Mouse (Mus musculus) left cerebral cortex, postnatal 14 days (tissue): Measurements from ENCODE around the gene Abcf3. TPM values are rescaled to one million over a fixed set of nuclear protein-coding genes. Genes with fewer than 3 reads are reported as not detected.
A peak's percentile ranks its signal among the peaks of the same experiment; 100 is the strongest.

ENCODE experiments used
- DNase-seq, 2 experiments: peaks; one replicate each; pipeline ENCODE4 v3.0.0; 2021 to 2022; ENCODE audit warnings: low spot score in 2 of 2, mixed read lengths in 1 of 2
- intact Hi-C: fragments of 180-260 bp; cut with DNase I; formaldehyde crosslinking; loops from one replicate; pipeline ENCODE4 v1.15.1; 2025
- microRNA-seq, 2 experiments: library from miRNA; unstranded; fragments of <30 nt; microRNA quantifications; one replicate each; pipeline ENCODE4 v1.2.0; 2022
- total RNA-seq, 2 experiments: library from RNA; stranded (reverse); gene quantifications; 2 replicates each; pipeline ENCODE4 v1.2.3; 2021

The Abcf3 gene
- total RNA-seq, 2 experiments from 2014 or later, result 82.9 to 86.5 TPM

GRCm38 (mm10) chr16:20600511-20600910 is 52.1 kb downstream of the Abcf3 start:
- intact Hi-C loops, result no loop called here
- DNase-seq, result no peak

DNA sequence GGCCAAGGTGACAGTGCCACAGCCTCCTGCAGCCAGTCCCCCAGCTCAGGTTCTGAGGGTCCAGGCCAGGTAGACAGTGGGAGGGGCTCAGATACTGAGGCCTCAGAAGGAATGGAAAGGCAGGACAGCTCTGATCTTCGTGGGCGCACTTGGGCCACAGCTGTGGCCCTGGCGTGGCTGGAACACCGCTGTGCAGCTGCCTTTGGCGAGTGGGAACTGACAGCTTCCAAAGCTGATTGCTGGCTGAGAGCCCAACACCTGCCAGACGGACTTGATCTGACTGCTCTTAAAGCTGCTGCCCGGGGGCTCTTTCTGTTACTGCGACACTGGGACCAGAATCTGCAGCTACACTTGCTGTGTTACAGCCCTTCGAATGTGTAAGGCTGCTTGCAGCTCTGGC is 56.3 kb downstream of the Abcf3 start:
- intact Hi-C loops, result no loop called here
- DNase-seq, result no peak

DNA sequence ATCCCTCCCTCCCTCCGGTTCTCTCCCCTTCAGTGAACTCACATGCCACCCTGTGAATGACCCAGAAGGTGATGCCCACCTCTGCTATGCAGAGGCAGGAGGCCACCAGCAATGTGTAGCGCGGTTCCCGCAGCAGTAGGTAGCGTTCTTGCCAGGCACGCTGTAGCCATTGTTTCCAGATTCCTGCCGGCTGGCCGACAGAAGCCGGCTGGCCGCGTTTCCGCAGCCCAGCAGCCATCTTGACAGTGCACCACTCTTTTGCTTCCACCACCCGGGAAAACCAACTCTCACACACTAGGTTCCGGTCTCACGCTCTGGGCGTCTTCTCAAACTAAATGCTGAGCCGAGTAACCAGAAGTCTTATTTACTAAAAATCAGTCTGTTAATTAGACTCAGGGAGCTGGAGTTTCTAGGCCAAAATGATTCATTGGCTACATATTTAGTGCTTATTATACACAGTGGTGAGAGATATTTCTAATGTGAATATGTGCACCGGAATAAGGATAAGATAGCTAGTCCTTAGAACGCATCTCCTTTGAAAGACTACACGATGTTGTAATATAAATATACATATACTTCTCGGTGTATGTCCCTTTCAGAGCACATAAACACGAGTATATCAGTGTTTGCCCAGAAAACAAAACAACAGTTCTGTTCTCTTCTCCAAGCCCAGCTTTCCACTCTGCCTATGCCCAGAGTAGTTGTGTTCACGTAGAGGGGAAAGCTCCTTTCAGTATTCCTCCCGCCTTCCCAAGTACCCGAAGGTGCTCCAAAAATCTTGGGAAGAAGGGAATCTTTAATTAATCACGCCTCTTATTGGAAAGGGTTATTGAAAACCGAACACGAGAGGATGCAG is 62.4 kb downstream of the Abcf3 start:
- intact Hi-C loops, result loop anchor here (5.0 kb wide), 1 partner anchor 42 kb away; the partner anchor contains the start of gene Psmd2
- DNase-seq, result peak; percentile 78 to 80

Small RNA genes within 50 kb of the gene (microRNA-seq; reads per million reads assigned to microRNA genes)
- 631 to 656 reads per million in 2 experiments for gene Mir1224

Other genes starting within 250 kb of the Abcf3 start
- gene Parl, start 246.2 kb upstream of the Abcf3 start, total RNA-seq, result 10 to 100 TPM; 62.2 to 63.4 TPM
- gene Cyp2ab1, start 223.2 kb upstream of the Abcf3 start, total RNA-seq, result not detected
- 100 to 1,000 TPM; 188 to 198 TPM for gene Abcc5, start 122.2 kb upstream of the Abcf3 start, total RNA-seq
- 10 to 100 TPM; 55.0 to 57.6 TPM for gene Eif2b5, start 49.8 kb upstream of the Abcf3 start, total RNA-seq
- 10 to 100 TPM; 82.2 to 86.1 TPM for gene Dvl3, start 31.6 kb upstream of the Abcf3 start, total RNA-seq
- 100 to 1,000 TPM; 917 to 964 TPM for gene Ap2m1, start 13.1 kb upstream of the Abcf3 start, total RNA-seq
- 10 to 100 TPM; 58.6 to 63.8 TPM for gene Vwa5b2, start 40.9 kb downstream of the Abcf3 start, total RNA-seq
- gene Eef1akmt4, start 63.0 kb downstream of the Abcf3 start, total RNA-seq, result 1 to 10 TPM; 1.6 to 2.6 TPM
- gene Gm49333, start 63.0 kb downstream of the Abcf3 start, total RNA-seq, result under 1 TPM in 1 of 2 experiments, not detected in 1; 0.34 TPM
- gene Alg3, start 63.2 kb downstream of the Abcf3 start, total RNA-seq, result 10 to 100 TPM; 13.0 to 14.3 TPM
- 100 to 1,000 TPM; 176 to 177 TPM for gene Camk2n2, start 72.7 kb downstream of the Abcf3 start, total RNA-seq
- gene Ece2, start 81.3 kb downstream of the Abcf3 start, total RNA-seq, result 10 to 100 TPM; 22.3 to 26.2 TPM
- 100 to 1,000 TPM; 238 to 253 TPM for gene Psmd2, start 103.1 kb downstream of the Abcf3 start, total RNA-seq
- 100 to 1,000 TPM; 330 to 342 TPM for gene Eif4g1, start 119.7 kb downstream of the Abcf3 start, total RNA-seq
- gene Fam131a, start 144.7 kb downstream of the Abcf3 start, total RNA-seq, result 100 to 1,000 TPM; 381 to 399 TPM
- gene Polr2h, start 169.1 kb downstream of the Abcf3 start, total RNA-seq, result 10 to 100 TPM; 21.4 to 29.5 TPM
- gene Clcn2, start 169.2 kb downstream of the Abcf3 start, total RNA-seq, result 10 to 100 TPM; 56.5 to 58.7 TPM
- gene Chrd, start 184.6 kb downstream of the Abcf3 start, total RNA-seq, result 10 to 100 TPM; 26.9 to 36.6 TPM
- gene Thpo, start 185.9 kb downstream of the Abcf3 start, total RNA-seq, result 1 to 10 TPM; 3.8 to 4.5 TPM